Mouse (Mus musculus) layer of hippocampus, adult 9-10 months (tissue): ENCODE results near the gene Dcst2.

Experiments
- DNase-seq: peaks from one replicate; pipeline ENCODE4 v3.0.0; 2022; ENCODE audit warnings: low spot score

Dcst2 gene

DNA sequence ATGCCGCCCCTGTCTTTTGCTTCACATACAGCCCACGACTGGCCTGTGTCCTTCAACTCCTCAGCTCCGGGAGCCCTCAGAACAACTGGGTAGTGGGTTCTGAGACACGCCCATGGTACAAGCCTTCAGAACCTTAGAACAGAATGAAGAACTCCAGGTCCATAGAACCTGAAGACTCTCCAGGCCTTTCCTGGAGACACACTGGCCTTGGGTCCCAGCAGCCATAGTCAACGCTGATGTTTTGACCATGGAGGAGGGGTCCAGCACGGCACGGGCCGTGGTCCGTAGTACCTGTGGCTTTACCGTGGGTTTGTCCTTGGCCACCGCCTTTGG, 3.3 kb downstream of the Dcst2 start, which contains the start of gene Dcst1:
Dcst1 (minus strand) TSS at position 101 of the 333 bp plus-strand sequence.
- DNase-seq = no peak

GRCm38 (mm10) chr3:89365486-89366414, 4.0 kb downstream of the Dcst2 start:
- DNase-seq = no peak

DNA sequence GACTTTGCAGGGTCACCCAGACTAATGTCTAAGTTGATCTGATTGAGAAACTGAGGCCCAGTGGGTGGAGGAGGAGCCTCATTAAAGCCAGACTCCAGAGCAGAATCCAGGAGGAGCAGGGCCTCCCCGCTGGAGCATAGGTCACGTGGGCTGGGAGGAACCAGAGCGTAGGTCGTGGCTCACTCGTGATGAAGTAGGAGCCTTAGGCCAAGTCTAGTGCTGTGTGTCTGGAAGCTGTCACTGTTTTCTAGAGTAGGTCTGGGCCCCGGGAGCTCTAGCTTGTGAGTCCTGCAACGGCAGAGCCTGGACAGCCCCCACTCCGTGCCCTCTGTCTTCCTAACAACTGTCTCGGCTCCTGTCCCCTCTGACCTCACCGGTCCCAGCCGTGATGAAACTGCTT, 5.6 kb downstream of the Dcst2 start:
- DNase-seq = no peak

DNA sequence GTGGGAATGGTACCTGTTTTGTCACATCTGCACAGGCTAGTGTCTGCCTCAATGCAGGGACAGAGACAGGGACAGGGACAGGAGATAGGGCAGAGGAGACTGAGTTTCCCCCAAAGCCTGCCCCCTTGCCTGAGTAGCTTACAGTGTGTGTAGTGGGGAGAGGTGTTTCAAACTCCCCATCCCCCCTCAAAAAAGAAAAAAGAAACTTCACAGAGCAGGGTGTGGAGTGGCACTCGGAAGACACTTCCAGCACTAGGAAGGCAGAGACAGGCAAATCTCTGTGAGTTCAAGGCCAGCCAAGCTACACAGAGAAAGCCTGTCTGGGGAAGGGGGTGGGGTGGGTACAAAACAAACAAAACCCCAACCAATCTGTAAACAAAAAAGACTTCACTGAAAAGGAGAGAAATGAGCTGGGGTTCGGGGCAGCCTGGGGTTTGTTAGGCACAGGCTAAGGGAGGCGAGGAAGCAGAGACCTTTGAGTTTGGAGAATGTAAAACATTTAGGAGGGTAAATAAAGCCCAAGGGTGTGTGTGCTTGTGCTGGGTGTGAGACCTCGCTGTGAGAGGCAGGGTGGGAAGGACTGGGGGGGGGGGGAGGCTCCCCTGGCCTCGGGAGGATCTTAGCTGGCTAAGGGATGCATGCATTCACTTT, 11.9 kb downstream of the Dcst2 start:
- DNase-seq = no peak

- no peak for DNase-seq
Measured at GRCm38 (mm10) chr3:89377831-89378230, 16.1 kb downstream of the Dcst2 start.

DNA sequence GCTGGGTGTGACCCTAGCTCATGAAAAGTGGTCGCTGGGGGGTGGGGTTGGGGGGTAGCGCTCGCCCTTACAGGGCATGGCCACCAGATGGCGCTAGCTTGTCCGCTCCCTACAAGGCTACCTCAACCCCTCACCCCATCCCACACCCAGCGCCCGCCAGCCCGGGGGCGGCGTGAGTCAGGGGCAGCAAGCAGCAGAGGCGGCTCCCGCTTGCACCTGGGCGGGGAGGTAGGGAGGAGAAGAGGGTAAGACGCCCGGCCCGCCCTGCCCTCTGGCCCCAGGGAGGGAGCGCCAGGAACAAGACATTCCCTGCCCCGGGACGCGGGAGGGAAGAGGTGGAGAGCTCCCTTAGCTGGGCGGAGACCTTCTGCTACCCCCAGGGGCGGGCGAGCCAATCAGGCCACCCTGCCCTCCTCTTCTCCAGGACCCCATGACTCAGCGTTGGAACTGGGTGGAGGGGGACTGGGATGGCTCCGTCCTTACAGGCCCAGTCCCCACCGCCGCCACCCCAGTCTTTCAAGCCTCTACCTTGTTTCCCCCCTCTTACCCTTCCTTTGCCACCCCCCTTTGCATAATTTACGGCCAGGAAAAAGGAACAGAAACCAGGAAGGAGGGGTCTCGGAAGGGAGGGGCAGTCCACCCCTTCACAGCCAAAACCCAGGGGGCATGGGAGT, 16.8 kb downstream of the Dcst2 start:
- no peak for DNase-seq

DNA sequence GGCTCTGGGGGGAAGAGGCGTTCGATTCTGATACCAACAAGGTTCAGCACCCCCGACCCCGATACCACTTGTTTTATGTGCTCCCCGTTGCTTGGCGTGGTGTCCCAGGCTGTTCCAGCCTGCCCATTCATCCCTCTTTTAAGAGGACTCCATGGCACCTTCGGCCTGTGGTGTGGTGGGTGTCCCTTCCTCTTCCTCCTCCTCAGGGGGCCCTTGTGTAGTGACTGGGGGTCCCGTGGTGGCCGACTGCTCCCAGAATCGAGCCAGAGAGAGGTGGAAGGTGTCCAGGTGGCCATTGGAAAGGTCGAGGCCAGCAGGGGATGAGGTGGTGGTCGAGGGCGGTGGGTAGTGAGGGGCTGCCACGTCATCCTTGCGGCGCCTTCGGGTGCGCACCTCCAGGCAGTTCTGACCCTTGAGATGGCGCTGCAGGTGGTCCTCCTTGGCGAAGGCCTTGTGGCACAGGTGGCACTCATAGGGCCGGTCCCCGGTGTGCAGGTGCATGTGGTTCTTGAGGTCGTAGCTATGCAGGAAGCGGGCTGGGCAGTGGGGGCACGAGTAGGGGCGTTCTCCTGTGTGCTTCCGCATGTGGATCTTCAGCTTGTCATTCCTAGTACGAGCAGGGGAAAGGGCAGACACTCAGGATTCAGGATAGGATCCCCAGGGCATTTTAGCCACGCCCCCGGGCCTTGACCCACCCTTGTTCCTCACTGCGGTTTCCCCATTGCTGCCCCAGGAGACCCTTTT, 17.8 kb downstream of the Dcst2 start:
- no peak for DNase-seq

DNA sequence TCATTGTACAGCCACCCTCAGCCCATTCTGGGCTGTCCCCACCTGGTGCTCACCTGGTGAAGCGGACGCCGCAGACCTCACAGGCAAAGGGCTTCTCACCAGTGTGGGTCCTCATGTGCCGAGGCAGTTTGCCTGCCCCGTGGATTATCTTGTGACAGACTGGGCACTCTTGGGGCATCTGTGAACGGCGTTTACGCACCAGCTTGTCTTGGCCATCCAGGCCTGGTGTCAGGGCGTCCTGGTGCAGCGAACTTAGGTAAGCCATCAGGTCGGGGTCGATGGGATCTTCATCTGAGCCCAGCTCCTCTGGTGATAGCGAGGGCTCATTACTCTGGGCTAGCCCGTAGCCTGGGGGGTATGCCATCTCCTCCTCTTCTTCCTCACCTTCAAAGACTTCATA, 18.5 kb downstream of the Dcst2 start:
- DNase-seq = no peak

DNA sequence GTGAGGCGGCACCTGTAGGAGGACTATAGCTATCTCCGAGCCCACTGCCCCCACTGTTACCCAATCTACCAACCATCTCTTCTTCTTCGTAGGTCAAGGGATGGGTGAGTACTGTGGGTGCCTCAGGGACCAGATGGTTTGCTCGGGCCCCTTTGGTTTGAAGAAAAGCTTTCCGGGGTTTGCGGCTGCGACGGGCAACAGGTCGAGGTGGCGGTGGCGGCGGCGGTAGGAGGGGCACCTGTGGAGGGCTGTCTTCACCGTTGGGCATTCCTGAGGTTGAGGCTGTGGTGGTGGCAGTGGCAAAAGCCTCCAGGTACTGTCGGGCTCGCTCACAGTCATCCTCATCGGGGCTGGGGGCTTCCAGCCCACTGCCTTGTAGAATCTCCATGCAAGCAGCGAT, 18.9 kb downstream of the Dcst2 start:
- no peak for DNase-seq

DNA sequence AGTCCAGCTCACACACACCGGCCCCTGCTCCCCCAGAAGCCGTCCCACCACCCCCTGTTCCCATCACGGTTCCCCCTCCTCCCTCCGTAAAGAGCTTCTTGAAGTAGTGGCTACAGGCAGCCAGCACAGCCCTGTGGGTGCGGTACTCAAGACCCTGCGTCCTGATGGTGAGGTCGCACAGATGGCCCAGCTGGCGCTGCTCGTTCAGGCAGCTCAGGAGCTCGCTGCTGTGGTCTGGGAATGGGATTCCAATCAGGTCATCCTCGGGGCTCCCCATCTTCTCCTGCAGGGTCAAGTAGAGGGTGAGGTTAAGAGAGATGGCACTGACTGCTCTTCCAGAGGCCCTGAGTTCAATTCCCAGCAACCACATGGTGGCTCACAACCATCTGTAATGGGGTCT, 19.5 kb downstream of the Dcst2 start:
- DNase-seq = no peak

DNA sequence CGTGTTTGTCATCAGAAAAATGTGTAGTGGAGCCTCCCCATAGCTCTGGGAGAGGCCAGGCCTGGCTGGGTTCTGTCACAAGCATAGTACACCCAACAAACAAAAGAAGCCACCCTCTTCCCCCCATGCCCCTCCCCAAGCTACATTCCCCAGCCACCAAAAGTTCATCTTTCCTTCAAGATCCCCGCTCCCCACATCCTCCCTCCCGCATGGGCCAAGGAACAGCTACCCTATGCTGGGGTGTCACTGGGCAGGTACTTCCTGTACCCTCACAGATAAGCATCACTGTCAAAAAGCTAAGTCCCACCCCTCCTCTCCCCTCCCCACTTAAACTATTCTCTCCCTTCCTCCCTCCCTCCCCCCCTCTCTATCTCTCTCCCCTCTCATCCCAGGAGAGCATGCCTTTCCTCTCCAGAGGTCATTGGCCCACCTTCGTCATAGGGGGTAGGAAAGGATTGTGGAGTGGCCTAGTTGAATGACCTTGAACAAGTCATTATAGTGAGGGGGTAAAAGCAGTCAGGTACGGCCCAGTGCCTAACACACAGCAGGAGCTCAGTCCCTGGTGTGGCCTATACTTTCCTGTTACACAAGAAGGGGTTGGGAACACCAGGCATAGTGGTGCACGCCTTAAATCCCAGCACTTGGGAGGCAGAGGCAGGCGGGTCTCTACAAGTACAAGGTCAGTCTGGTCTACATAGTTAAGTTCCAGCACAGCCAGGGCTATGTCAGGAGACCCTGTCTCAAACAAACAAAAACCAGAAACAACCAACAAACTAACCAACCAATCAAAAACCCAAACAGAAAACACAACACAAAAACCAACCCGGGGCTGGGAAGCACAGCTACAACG, 20.5 kb downstream of the Dcst2 start:
- DNase-seq = no peak

GRCm38 (mm10) chr3:89382950-89383349, 21.2 kb downstream of the Dcst2 start:
- DNase-seq = no peak

GRCm38 (mm10) chr3:89383651-89384255, 22.0 kb downstream of the Dcst2 start:
- no peak for DNase-seq

- DNase-seq = no peak
Measured at GRCm38 (mm10) chr3:89384331-89385076, 22.7 kb downstream of the Dcst2 start.

DNA sequence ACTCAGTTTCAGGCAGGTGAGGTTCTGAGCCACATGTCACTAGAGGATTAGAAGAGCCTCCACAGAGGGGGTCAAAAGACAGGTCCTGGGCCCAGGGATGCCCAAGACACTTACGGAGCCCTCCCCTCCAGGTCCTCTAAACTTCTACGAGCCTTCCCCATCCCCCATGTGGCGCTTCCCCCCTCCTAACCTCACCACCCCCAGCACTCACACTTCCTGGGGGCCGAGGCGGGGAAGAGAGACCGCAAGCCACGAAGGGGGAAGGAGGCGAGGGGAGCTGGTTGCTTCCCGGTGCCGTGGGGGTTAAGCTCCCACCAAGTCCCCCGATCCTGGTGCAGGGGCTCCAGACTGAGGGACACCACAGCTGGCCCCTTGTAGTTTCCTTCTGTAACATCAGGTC, 23.7 kb downstream of the Dcst2 start:
- DNase-seq = no peak

DNA sequence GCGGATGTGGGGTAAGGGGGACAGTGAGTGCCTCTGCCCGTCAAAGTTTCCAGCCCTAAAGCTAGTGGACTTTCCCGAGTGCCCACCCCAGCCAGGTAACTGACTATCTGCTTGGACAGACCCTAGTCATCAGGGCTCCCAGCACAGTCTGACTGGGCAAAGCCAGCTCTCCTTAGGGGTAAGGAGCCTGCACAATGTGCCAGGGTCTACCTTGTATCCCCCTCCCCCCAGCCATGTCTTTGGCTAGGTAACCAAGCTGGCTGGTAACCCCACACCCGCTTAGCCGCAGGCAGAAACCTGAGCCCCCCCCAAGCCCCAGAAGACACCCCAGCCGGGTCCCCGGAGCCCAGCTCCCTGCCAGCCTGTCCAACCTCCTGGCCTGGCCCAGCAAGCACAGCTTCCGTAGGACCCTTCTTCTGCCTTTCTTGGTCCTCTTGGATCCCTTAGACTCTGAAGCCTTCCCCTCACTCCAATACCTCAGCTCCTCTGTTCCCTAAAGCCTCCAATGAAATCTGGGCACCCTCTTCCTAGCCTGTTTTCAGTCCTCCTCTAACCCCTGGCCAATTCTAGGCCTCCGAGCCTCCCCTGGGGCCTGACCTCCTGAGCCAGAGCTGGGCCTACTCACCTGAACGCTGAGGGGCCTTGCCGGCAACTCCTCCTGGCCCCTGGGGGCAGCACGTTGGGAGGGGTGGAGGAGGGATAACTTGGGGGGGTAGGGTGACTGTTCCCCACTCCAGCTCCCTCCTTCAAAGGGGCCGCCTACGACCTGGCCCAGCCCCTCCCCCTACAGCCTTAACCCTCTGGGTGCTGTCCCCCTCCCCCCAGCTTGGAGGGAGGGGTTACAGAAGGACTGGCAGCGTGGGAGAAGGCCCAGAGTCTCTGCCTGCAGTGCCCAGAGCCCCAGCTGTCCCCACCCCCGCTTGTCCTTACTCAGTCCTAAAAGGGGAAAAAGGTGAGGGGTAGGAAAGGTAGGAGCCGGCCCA, 25.0 kb downstream of the Dcst2 start:
- no peak for DNase-seq

- DNase-seq = no peak
Measured at GRCm38 (mm10) chr3:89387632-89388031, 25.9 kb downstream of the Dcst2 start.

- DNase-seq = no peak
Measured at GRCm38 (mm10) chr3:89388134-89388881, 26.5 kb downstream of the Dcst2 start.
